Mouse (Mus musculus): ENCODE results near the gene Emc1.

Emc1 gene

DNA sequence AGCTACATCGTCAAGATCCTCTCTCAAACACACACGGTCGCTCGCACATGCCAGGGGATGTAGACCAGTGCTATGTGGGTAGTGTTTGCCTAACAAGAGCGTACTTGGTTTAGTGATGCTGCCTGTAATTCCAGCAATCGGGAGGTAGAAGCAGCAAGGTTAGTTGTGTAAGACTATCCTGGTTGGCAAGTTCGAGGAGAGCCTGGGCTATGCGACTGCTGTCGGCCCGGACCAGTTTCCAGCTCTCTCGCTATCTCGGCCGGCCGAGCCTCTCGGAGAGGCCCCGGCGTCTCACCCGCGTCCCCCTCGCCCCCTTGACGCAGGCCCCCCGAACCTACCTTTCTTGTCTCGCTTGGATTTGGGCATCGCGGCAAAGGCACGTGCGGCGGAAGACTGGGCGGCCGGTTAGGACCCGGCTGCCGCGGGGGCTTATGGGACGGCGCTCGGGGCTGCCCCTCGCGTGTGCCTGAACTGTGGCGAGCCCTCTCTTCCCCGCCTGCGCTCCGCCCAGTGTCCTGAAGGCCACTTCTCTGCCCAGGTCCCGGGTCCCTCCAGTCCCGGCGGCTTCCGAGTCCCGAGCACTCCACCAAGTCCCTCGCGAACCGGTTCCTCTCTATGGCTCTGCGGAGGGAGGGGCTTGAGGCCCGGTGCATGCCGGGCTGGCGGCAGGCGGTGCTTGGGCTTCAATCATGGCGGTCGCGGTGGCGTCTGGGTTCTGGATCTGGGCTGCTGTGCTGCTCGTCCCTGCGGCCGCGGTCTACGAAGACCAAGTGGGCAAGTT lies at the start of gene Emc1, which contains the start of the genes Mrto4 and Ubr4:
Gene Emc1, plus strand, starts transcription at position 657 of the 781 bp plus-strand sequence.
Gene Mrto4, minus strand, starts transcription at position 646 of the 781 bp plus-strand sequence.
Gene Ubr4, plus strand, starts transcription at position 679 of the 781 bp plus-strand sequence.
- peak; percentile 85 for DNase-seq (ENCODE audit: low read depth, low spot score)
- Histone ChIP-seq H3K36me3 (ENCODE audit: control insufficient read depth, insufficient read depth, low read length, poor library complexity, severe bottlenecking) (no peaks in the 10 kb centered on the region; the same call in none of the 2 replicates), H3K27me3 (ENCODE audit: control insufficient read depth, insufficient read depth, low read length, poor library complexity, severe bottlenecking) (no peaks in the 10 kb centered on the region)

DNA sequence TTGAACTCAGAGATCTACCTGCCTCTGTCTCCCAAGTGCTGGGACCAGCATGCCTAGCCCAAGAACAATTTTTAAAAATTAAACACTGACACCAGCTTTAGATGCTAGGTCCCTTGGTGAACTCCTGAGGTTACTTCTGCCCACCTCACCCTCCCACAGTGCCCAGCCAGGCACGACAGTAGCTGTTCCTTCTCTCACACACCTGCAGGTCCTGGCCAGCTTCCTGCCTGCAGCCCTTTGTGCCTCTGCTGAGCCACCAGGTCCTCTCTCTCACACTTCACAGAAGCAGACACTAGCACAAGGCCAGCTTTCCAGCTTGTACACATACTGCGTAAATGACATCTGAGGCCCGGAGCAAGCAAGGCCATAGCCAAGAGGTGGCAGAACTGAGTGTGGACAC lies 46.9 kb upstream of the Emc1 start:
- H3K36me3 ChIP-seq (ENCODE audit: control insufficient read depth, insufficient read depth, low read length, poor library complexity, severe bottlenecking) = peaks cover 5% of the 10 kb centered on the region
- H3K27me3 ChIP-seq (ENCODE audit: control insufficient read depth, insufficient read depth, low read length, poor library complexity, severe bottlenecking) = no peaks in the 10 kb centered on the region
- DNase-seq (ENCODE audit: low read depth, low spot score) = peak; percentile 62

DNA sequence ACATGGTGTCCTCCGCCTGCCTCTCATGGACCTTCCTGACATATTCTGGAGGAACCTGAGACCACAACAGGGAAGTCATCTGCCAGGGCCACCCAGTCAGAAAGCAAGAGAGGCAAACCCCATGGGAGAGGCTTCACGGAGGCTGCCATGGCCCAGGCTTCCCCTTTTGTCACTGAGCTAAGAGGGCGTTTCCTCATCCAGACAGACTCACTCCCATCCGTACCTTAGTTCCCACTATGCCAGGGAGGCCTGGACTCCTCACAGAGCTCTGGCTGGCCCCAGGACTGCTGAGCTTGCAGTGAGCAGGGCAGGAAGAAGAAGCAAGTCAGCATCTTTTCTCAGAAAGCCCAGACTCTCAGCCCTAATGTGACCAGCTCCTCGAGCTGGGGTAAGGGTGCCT lies 44.5 kb upstream of the Emc1 start:
- H3K36me3 ChIP-seq (ENCODE audit: control insufficient read depth, insufficient read depth, low read length, poor library complexity, severe bottlenecking) = 0 out of 2 replicates have a peak, but pooled peaks cover 1% of the 10 kb centered on the region
- no peaks in the 10 kb centered on the region for H3K27me3 ChIP-seq (ENCODE audit: control insufficient read depth, insufficient read depth, low read length, poor library complexity, severe bottlenecking)
- peak; percentile 79 for DNase-seq (ENCODE audit: low read depth, low spot score)

DNA sequence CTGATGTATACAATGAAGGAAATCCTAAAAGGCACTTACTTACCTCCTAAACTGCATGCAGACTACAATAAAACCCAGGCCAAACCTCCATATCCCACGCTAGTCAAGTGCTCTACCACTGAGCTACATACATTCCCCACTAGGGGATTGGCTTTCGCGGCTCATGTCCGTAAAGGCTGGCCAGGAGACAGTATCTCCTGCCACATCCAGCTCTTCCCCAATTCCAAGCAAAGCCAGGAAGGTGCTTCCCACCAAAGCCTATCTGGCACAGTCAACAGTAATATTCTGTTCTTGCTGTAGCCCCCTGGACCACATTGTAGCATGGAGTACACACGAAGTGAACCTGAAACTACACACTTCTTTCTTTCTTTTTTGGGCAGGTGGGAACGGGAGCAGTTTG lies 42.7 kb upstream of the Emc1 start:
- Histone ChIP-seq H3K27me3 (ENCODE audit: control insufficient read depth, insufficient read depth, low read length, poor library complexity, severe bottlenecking) (no peaks in the 10 kb centered on the region), H3K36me3 (ENCODE audit: control insufficient read depth, insufficient read depth, low read length, poor library complexity, severe bottlenecking) (no peaks in the 10 kb centered on the region)
- no peak for DNase-seq (ENCODE audit: low read depth, low spot score)

DNA sequence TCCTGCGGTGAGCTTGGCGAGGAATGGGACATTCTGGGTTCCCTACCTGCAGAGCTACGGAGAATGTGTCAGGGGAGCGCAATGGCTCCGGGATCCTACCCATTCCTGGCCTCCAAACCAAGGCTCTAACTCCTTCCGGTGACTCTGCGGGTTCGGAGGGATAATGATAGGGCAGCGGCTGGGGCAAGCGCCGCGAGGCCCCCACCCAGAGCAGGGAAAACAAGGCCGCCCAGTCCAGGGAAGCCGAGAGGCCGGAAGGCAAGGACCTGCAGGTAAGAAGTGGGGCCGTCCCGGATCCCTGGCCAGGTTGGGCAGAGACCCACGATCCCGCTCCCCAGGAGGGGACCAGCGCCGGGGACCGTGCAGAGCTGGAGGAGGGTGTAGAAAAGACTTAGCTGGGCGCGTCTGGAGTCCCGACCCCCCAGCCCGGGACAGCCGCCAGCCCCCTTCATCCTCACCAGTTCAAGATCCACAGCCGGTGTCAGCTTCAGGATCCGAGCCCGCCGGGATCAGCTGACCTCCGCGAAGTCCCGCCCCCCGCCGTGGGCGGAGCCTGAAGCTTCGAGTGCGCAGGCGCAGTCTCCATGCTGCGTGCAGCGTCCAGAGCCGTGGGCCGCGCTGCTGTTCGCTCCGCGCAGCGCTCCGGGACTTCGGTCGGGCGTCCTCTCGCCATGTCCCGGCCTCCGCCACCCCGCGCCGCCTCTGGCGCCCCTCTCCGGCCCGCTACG lies 42.1 kb upstream of the Emc1 start, which contains the start of the genes Pqlc2 and Akr7a5:
Gene Pqlc2, minus strand, starts transcription at position 538 of the 728 bp plus-strand sequence.
Gene Akr7a5, plus strand, starts transcription at position 574 of the 728 bp plus-strand sequence.
- H3K27me3 ChIP-seq (ENCODE audit: control insufficient read depth, insufficient read depth, low read length, poor library complexity, severe bottlenecking) = no peaks in the 10 kb centered on the region
- DNase-seq (ENCODE audit: low read depth, low spot score) = peak; percentile 96
- H3K36me3 ChIP-seq (ENCODE audit: control insufficient read depth, insufficient read depth, low read length, poor library complexity, severe bottlenecking) = no peaks in the 10 kb centered on the region; the same call in 1 of the 2 replicates

DNA sequence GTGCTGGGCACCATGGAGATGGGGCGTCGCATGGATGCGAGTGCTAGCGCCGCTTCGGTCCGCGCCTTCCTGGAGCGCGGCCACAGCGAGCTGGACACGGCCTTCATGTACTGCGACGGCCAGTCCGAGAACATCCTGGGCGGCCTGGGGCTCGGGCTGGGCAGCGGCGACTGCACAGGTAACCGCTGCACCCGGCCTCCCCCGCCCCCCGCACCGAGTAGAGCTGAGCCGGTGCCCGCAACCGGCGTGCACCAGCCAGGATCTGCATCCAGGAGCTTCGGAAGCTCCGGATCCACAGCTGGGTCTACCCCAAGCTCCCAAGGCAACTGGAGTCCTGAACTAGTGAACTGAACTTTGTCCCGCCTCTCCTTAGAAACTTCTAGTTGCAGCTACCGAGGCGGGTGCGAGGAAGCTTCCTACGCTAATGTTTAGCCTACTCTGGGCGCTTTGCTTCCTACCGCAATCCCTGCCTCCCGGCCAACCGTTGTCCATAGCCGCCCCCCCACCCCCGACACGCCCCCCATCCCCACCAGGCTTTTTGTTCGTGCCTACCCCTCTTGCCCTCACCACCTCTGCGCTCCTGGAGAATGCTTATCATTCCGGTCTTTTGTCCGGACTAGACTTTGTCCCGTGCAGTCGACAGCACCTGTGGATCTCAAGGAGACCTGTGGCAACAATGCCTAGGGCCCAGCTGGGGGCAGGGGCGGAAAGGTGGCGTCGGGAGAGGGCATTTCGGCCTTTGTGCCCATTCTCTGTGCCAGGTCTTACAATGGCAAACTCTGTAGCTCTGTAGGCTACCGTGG lies 41.3 kb upstream of the Emc1 start:
- no peaks in the 10 kb centered on the region for H3K27me3 ChIP-seq (ENCODE audit: control insufficient read depth, insufficient read depth, low read length, poor library complexity, severe bottlenecking)
- no peaks in the 10 kb centered on the region; the same call in 1 of the 2 replicates for H3K36me3 ChIP-seq (ENCODE audit: control insufficient read depth, insufficient read depth, low read length, poor library complexity, severe bottlenecking)
- DNase-seq (ENCODE audit: low read depth, low spot score) = no peak

DNA sequence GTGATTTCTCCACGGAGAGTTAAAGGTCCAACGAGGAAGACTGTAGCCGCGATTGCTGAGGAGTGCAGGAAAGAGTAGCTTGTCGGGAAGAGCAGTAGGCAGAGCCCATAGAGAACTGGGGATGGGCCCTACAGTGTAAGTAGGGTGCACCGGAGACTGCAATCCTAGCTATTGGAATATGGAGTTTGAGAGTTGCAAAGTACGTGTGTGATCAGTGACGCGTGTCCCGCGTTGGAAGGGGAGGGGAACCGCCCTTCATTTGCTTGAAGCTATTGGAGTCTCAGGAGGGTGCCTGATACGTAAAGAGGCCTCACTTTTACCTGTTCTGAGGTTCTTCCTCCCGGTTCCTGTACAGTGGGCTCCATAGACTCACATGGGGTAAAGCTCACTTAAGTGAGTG lies 40.7 kb upstream of the Emc1 start:
- Histone ChIP-seq H3K27me3 (ENCODE audit: control insufficient read depth, insufficient read depth, low read length, poor library complexity, severe bottlenecking) (no peaks in the 10 kb centered on the region), H3K36me3 (ENCODE audit: control insufficient read depth, insufficient read depth, low read length, poor library complexity, severe bottlenecking) (peaks cover 4% of the 10 kb centered on the region; the same call in 1 of the 2 replicates)
- no peak for DNase-seq (ENCODE audit: low read depth, low spot score)

DNA sequence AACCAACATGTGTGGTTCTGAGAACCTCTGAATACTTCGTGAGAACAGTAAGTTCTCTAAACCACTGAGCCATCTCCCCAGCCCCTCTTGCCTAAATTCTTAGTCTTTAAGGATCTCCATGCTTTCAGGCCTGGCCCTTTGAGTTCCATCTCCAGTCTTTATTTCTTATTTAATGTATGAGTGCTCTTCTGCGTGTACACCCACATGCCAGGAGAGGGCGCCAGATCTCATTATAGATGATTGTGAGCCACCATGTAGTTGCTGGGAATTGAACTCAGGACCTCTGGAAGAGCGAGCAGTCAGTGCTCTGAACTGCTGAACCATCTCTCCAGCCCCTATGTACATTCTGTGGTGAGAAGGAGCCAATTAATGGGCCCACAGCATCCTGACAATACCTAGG lies 39.8 kb upstream of the Emc1 start:
- DNase-seq (ENCODE audit: low read depth, low spot score) = peak; percentile 77
- Histone ChIP-seq H3K27me3 (ENCODE audit: control insufficient read depth, insufficient read depth, low read length, poor library complexity, severe bottlenecking) (no peaks in the 10 kb centered on the region), H3K36me3 (ENCODE audit: control insufficient read depth, insufficient read depth, low read length, poor library complexity, severe bottlenecking) (peaks cover 7% of the 10 kb centered on the region; the same call in 1 of the 2 replicates)

DNA sequence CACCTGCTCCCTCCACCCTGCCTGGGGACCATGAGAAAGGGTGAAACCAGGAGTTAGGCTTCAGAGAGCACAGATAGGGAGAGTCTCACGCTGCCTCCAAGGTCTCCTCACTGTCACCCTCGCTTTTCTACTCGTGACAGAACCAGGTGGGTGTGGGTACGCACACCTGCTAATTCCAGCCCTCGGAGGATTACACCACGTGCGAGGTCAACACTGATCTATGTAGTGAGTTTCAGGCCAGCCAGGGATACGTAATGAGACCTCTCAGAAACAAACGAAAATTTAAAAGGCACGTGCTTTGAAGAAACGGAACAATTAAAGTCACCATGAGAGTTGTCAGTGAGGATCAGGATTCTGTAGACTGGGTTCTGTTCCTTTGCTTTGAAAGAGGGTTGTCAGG lies 33.9 kb upstream of the Emc1 start:
- peaks cover 7% of the 10 kb centered on the region; the same call in 1 of the 2 replicates for H3K36me3 ChIP-seq (ENCODE audit: control insufficient read depth, insufficient read depth, low read length, poor library complexity, severe bottlenecking)
- peak; percentile 25 for DNase-seq (ENCODE audit: low read depth, low spot score)

DNA sequence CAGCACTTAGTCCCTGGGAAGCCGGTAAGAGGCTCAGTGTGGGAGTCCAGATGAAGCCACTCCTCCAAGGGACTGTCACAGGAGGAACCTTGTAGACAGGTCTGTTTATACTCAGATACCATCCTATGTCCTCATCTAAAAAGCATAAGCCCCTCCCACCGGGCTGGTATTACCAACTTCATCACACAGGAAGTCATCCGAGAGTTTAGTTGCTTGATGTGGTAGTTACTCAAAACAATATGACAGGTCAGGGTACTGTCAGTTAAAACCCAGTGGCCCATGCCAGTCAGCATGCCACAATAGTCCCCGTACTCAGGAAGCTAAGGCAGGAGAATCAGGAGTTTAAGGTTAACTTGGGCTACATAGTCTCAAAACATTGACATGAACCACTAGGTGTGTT lies 32.6 kb upstream of the Emc1 start:
- H3K36me3 ChIP-seq (ENCODE audit: control insufficient read depth, insufficient read depth, low read length, poor library complexity, severe bottlenecking) = peaks cover 7% of the 10 kb centered on the region; the same call in 1 of the 2 replicates
- DNase-seq (ENCODE audit: low read depth, low spot score) = no peak
- no peaks in the 10 kb centered on the region for H3K27me3 ChIP-seq (ENCODE audit: control insufficient read depth, insufficient read depth, low read length, poor library complexity, severe bottlenecking)

More for the DNA sequence above, 33.9 kb upstream of the Emc1 start:
- H3K27me3 ChIP-seq (ENCODE audit: control insufficient read depth, insufficient read depth, low read length, poor library complexity, severe bottlenecking) = no peaks in the 10 kb centered on the region

DNA sequence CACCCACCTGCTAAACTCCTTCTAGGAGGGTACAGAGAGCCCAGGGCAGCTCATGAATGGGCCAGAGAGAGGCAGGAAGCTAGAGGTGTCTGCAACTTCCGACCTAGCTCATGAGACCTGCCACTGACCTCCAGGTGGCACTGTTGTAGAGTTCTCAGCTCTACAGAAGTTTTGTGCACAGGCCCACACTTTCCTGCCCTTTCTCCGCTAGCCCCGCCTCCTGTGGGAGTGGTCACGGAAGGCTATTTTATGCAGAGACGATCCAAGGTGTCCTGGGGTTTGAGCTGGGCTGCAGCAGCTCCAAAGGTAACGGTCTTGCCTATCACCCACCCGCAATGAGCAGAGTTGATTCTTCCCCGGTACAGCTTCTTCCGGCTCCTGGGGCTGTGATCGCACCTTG lies 21.8 kb upstream of the Emc1 start:
- Histone ChIP-seq H3K27me3 (ENCODE audit: control insufficient read depth, insufficient read depth, low read length, poor library complexity, severe bottlenecking) (no peaks in the 10 kb centered on the region), H3K36me3 (ENCODE audit: control insufficient read depth, insufficient read depth, low read length, poor library complexity, severe bottlenecking) (no peaks in the 10 kb centered on the region)
- DNase-seq (ENCODE audit: low read depth, low spot score) = peak; percentile 96

DNA sequence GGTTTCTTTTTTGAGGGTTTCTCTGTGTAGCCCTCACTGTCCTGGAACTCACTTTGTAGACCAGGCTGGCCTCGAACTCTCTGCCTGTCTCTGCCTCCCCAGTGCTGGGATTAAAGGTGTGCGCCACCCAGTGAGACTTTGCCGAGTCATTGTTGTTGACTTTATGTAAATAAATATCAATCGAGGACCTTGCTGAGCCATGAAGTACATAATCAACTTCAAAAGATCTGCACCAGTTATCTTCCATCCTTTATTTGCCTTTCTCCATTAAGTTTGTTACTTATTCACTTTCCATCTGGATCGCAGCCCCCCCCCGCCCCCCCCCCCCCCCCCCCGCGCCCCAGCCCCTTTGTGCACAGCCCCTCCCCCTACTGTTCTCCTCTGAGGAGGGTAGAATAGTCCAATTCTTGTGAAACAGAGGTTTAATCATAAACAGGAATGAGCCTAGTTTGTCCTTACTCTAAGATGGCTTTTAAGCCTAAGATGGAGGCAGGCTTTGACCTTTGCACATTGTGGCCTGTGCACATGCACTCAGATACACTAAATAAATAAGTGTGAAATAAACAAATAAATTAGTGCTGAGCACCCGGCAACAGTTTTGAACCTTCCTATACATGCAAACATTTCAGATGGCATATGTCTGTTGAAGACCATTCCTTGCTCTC lies 17.6 kb upstream of the Emc1 start:
- no peaks in the 10 kb centered on the region for H3K27me3 ChIP-seq (ENCODE audit: control insufficient read depth, insufficient read depth, low read length, poor library complexity, severe bottlenecking)
- no peak for DNase-seq (ENCODE audit: low read depth, low spot score)
- no peaks in the 10 kb centered on the region for H3K36me3 ChIP-seq (ENCODE audit: control insufficient read depth, insufficient read depth, low read length, poor library complexity, severe bottlenecking)

DNA sequence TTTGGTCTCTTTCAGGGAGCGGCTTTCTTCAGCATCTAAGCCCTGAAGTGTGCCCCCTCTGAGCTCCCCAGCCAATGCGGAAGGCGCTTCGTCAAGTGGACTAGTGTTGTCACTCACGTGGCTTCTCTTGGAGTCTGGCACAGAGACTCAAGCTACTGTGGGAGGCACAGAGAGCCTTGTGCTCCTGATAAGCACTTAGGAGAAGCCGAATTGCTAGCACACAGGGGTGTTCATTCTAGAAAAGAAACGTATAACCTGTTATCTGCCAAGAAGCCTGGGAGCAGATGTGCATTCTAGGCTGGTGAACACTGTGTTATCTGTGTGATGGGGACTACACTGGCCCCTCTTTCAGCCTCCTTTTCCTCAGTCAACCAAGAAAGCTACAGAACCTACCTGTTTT lies 16.9 kb upstream of the Emc1 start:
- Histone ChIP-seq H3K36me3 (ENCODE audit: control insufficient read depth, insufficient read depth, low read length, poor library complexity, severe bottlenecking) (no peaks in the 10 kb centered on the region), H3K27me3 (ENCODE audit: control insufficient read depth, insufficient read depth, low read length, poor library complexity, severe bottlenecking) (no peaks in the 10 kb centered on the region)
- no peak for DNase-seq (ENCODE audit: low read depth, low spot score)
